Mouse (Mus musculus) spleen, adult 2 months (tissue): Measurements from ENCODE around the gene Scp2. TPM values are rescaled to one million over a fixed set of nuclear protein-coding genes. Genes with fewer than 3 reads are reported as not detected.

Source experiments
- DNase-seq, 2 experiments: peaks; one replicate each; pipeline versions ENCODE4 v3.0.0 to v3.0.0-alpha.2; 2012 to 2021; ENCODE audit warnings: low spot score in 2 of 2, low read depth in 1 of 2
- H3K27ac ChIP-seq: fragments of 200-500 bp; 2 replicates; pipeline ENCODE4 v1.5.1; 2012; ENCODE audit warnings: low read length, inconsistent platforms; ENCODE audit not compliant: insufficient read depth
- H3K27me3 ChIP-seq: fragments of 200-500 bp; 2 replicates; pipeline ENCODE4 v1.6.1; 2012; ENCODE audit warnings: mild to moderate bottlenecking, moderate library complexity, low read length, inconsistent platforms; ENCODE audit not compliant: control insufficient read depth, insufficient read depth
- H3K36me3 ChIP-seq: fragments of 200-500 bp; 2 replicates; pipeline ENCODE4 v1.6.1; 2012; ENCODE audit warnings: mild to moderate bottlenecking, low read length, inconsistent platforms; ENCODE audit not compliant: control insufficient read depth, insufficient read depth
- H3K4me1 ChIP-seq: fragments of 200-500 bp; 2 replicates; pipeline ENCODE4 v1.6.1; 2011; ENCODE audit warnings: inconsistent platforms; ENCODE audit not compliant: control insufficient read depth, insufficient read depth, insufficient read length
- H3K4me3 ChIP-seq: fragments of 200-500 bp; 2 replicates; pipeline ENCODE4 v1.5.1; 2011; ENCODE audit warnings: mild to moderate bottlenecking, inconsistent platforms; ENCODE audit not compliant: insufficient read depth, insufficient read length; ENCODE audit errors: extremely low read depth
- CTCF ChIP-seq: fragments of 200-500 bp; IDR thresholded peaks from 2 replicates; pipeline ENCODE4 v1.5.1; 2011; ENCODE audit warnings: mild to moderate bottlenecking, inconsistent platforms; ENCODE audit not compliant: insufficient read depth, insufficient read length, insufficient replicate concordance; ENCODE audit errors: extremely low read depth
- POLR2A ChIP-seq: fragments of 200-500 bp; IDR thresholded peaks from 2 replicates; pipeline ENCODE4 v1.6.1; 2011; ENCODE audit warnings: low read depth, low read length, inconsistent platforms
- WGBS: fragments of 180-500 bp; shearing (Covaris S2); methylation state at CpG from one replicate; pipeline ENCODE4 v1.1.7; 2018; 5-methylcytosine and 5-hydroxymethylcytosine counted together
- polyA plus RNA-seq: library from polyadenylated mRNA; depleted of rRNA; stranded (reverse); fragments of >200 nt; gene quantifications from 2 replicates; pipeline ENCODE4 v1.2.3, GENCODE M21; 2012

Scp2 gene
- polyA plus RNA-seq, 1 experiment, result 54.0 TPM

DNA sequence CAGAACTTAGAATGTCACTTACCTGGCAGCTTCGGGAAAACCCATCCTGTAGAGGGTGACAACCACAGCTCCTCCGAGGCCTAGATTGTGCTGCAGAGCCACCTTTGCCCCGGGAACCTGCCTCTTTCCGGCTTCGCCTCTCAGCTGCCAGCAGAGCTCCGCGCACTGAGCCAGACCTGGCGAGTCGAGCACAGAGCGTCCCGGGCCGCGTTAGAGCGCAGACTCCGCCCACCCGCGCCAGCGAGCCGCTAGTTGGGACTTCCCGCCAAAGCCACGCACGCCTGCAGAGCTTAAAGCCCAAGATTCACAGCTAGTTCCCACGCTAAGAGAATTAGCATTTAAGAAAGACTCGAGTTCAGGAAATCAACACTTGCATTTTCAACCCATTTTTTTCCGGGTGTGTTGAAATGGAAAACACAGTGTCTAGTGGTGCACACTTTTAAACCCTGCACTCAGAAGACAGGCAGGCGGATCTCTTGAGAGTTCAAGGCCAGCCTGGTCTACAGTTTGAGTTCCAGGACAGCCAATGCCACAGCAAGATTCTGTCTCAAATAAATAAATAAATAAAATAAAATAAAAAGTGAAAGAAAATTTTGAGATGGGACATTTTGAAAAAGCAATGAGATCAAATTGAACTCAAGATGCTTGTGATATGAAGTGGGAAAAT, 73.4 kb downstream of the Scp2 start:
- WGBS, result 2% methylated on average over 26 of the region's 26 CpGs
- H3K27ac ChIP-seq, result peak overlapping the region; percentile 37; the same call in 1 of the 2 replicates
- H3K4me1 ChIP-seq, result peaks cover 5% of the 10 kb centered on the region
- H3K4me3 ChIP-seq, result peak overlapping the region; percentile 60
- peaks cover 4% of the 10 kb centered on the region; the same call in 1 of the 2 replicates for H3K36me3 ChIP-seq
- H3K27me3 ChIP-seq, result no peaks in the 10 kb centered on the region
- no peak for TF ChIP-seq CTCF
- no peak; the same call in 1 of the 2 replicates for TF ChIP-seq POLR2A
- DNase-seq, result peak; percentile 85 to 98

DNA sequence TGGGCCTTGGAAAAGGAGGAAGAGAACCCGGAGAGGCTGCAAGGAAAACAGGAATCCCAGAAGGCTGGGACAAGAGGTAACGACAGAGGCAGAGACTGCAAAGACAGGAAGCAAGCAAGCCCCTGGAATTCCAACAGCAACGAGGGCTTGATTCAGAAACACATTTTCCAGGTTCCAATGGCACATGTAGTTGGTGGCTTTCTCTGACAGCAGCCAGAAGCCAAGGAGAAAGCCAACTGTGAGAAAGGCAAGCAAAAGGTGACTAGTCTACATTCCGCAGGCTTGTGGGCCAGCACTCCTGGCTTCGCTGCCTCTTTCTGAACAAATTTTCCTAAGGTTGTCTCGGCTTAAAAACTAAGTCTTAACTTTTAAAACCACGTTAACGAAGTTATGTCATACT, 74.1 kb downstream of the Scp2 start:
- no peaks in the 10 kb centered on the region for H3K27me3 ChIP-seq
- TF ChIP-seq CTCF (no peak), POLR2A (no peak)
- H3K27ac ChIP-seq, result no peak overlapping the region
- H3K36me3 ChIP-seq, result peaks cover 4% of the 10 kb centered on the region
- H3K4me1 ChIP-seq, result peaks cover 5% of the 10 kb centered on the region
- WGBS, result 6% methylated on average over 8 of the region's 8 CpGs
- H3K4me3 ChIP-seq, result peak overlapping the region; percentile 60
- no peak for DNase-seq

DNA sequence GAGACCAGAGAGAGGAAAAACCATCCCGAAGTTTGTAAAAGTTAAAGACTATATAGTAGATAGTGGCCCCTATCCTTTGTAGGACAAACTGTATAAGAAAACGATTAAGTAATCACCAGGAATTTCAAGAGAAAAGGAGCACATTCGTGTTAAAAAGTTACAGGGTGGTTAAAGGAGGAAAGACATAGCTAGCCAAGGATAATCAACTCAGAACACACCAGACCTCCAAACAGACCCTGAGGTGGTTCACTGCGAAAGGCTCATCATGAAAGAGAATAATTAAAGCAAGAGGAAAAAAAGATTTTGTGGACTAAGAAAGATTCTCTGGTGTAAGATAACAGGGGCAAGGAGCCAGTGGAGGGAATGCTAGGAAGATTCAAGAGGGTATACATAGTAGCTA, 74.5 kb downstream of the Scp2 start:
- WGBS, result 50% methylated on average over 4 of the region's 4 CpGs
- H3K27ac ChIP-seq, result no peak overlapping the region
- no peak for DNase-seq
- peaks cover 5% of the 10 kb centered on the region for H3K4me1 ChIP-seq
- H3K27me3 ChIP-seq, result no peaks in the 10 kb centered on the region
- peak overlapping the region; percentile 60 for H3K4me3 ChIP-seq
- H3K36me3 ChIP-seq, result peaks cover 4% of the 10 kb centered on the region
- TF ChIP-seq POLR2A (no peak), CTCF (no peak)

DNA sequence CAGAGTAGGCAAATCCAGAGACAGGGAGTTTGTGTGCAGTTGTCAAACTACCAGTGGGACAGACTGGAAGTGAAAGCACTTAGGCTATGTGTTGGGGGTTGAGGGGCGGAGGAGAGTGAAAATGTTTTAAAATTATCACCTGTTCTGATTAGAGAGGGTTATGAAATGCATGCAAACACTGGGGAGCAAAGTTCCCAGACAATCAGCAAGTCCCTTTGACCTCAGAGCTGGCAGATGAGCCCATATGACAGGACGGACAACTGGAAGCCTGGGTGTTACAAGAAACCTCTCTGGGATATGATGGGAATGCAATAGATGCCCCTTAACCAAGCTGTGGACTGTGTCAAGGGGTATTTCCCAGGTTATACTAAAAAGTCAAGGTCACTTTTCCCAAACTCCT, 76.7 kb downstream of the Scp2 start:
- TF ChIP-seq POLR2A (no peak), CTCF (no peak)
- peaks cover 8% of the 10 kb centered on the region for H3K36me3 ChIP-seq
- no peak overlapping the region for H3K27ac ChIP-seq
- no peak for DNase-seq
- 82% methylated on average over 2 of the region's 2 CpGs for WGBS
- H3K27me3 ChIP-seq, result no peaks in the 10 kb centered on the region
- H3K4me3 ChIP-seq, result no peak overlapping the region
- H3K4me1 ChIP-seq, result peaks cover 5% of the 10 kb centered on the region

DNA sequence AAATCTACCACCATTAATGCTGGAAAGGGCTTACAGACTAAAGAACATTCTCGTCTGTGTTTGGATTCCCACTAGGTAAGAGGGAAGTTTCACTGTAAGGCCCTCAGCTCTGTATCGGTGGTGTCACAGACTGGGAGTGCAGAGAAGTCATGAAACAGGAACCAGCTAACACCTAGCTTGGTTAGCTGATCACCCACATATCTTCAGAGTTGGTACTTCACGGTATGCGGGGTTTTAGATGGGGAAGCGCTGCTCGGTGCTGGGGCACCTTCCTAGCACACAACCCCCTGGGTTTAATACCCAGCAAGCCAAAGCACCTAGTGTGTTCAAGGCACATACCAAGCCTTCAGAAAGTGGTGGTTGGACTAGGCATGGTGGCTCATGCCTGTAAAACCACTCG, 77.5 kb downstream of the Scp2 start:
- no peak overlapping the region for H3K4me3 ChIP-seq
- 0 out of 2 replicates have a peak overlapping the region, but pooled peaks have one; percentile 19 for H3K27ac ChIP-seq
- no peaks in the 10 kb centered on the region for H3K27me3 ChIP-seq
- 74% methylated on average over 7 of the region's 7 CpGs for WGBS
- TF ChIP-seq CTCF (no peak), POLR2A (no peak)
- no peak for DNase-seq
- H3K4me1 ChIP-seq, result peaks cover 5% of the 10 kb centered on the region
- H3K36me3 ChIP-seq, result peaks cover 13% of the 10 kb centered on the region

DNA sequence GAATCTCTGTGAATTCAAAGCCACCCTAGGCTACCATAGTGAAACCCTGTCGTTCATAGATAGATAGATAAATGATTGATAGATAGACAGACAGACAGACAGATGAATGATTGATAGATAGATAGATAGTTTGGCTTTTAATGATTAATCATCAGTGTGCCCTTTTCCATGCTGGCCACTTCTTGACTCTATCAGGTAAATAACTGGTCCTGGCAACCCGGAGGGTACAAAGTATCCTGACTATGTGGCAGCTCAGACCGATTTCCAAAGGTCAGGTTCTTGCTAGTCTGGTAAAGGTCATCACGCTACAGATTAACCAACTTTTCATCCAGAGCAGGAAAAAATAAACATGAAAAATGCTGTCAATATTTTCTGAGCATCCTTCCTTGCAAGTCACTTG, 78.2 kb downstream of the Scp2 start:
- Histone ChIP-seq H3K27ac (no peak overlapping the region), H3K4me3 (no peak overlapping the region), H3K27me3 (no peaks in the 10 kb centered on the region), H3K36me3 (peaks cover 13% of the 10 kb centered on the region), H3K4me1 (peaks cover 5% of the 10 kb centered on the region)
- TF ChIP-seq POLR2A (no peak), CTCF (no peak)
- 87% methylated on average over 4 of the region's 4 CpGs for WGBS
- DNase-seq, result no peak

DNA sequence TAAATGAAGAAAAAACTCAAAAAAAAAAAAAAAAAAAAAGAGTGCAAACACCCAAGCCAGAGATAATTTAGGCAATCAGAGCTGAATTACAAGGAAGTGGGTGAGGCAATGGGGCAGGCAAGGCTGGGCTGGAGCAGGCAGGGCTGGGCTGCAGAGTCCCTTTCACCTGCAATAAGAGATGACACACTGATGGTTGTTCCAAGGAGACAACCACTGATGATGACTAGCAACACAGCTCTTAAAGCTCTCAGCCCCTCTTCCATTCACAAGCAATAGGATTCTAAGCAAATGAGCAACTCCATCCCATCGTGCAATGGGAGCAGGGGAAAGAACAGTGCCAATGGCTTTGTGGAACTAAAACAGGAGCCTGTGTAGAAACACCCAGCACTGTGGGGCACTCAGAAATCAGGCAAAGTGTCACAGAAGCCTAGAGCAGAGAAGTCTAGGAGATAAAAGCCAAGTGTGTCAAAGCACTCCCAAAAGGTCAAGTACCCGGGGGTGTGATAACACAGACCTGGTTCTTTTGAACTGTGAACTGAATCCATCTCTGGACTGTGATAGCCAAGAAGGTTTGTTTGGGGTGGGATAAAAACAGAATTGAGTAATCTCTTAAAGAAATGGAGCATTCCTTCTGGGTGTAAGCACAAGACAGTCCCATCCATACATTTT, 79.5 kb downstream of the Scp2 start:
- 84% methylated on average over 2 of the region's 2 CpGs for WGBS
- Histone ChIP-seq H3K27ac (no peak overlapping the region), H3K27me3 (no peaks in the 10 kb centered on the region), H3K4me3 (no peak overlapping the region), H3K4me1 (peaks cover 1% of the 10 kb centered on the region; the same call in 1 of the 2 replicates), H3K36me3 (peaks cover 13% of the 10 kb centered on the region)
- DNase-seq, result no peak
- TF ChIP-seq CTCF, result no peak
- TF ChIP-seq POLR2A, result no peak
